Mouse (Mus musculus): Measurements from ENCODE around the gene RPS10-NUDT3. TPM values are rescaled to one million over a fixed set of nuclear protein-coding genes. Genes with fewer than 3 reads are reported as not detected.
A peak's percentile ranks its signal among the peaks of the same experiment; 100 is the strongest.

RPS10-NUDT3 gene
- polyA plus RNA-seq, 1 experiment from 2014 or later, result not detected

- Histone ChIP-seq H3K4me3 (peak overlapping the region; percentile 85), H3K4me1 (peaks cover 39% of the 10 kb centered on the region), H3K9me3 (no peaks in the 10 kb centered on the region), H3K27ac (peak overlapping the region; percentile 98), H3K27me3 (no peaks in the 10 kb centered on the region), H3K4me2 (replicated peaks) (peak overlapping the region; percentile 81), H3K36me3 (0 out of 2 replicates have a peak, but pooled peaks cover 2% of the 10 kb centered on the region), H3K9ac (peak overlapping the region; percentile 90)
- peak; percentile 38 for ATAC-seq (ENCODE audit: low FRiP score, low read depth)
- under 1% methylated on average over 37 of the region's 39 CpGs for WGBS
Observed at GRCm38 (mm10) chr17:27555075-27555511, 79.9 kb downstream of the RPS10-NUDT3 start.

- Histone ChIP-seq H3K27ac (peak overlapping the region; percentile 98), H3K4me3 (peak overlapping the region; percentile 85), H3K36me3 (no peaks in the 10 kb centered on the region), H3K4me1 (peaks cover 38% of the 10 kb centered on the region), H3K9me3 (no peaks in the 10 kb centered on the region), H3K9ac (peak overlapping the region; percentile 90), H3K4me2 (replicated peaks) (peak overlapping the region; percentile 81), H3K27me3 (no peaks in the 10 kb centered on the region)
- 45% methylated on average over 20 of the region's 20 CpGs for WGBS
- ATAC-seq (ENCODE audit: low FRiP score, low read depth), result no peak
Observed at GRCm38 (mm10) chr17:27554062-27554960, 80.7 kb downstream of the RPS10-NUDT3 start.

- H3K4me2 ChIP-seq (replicated peaks), result no peak overlapping the region
- H3K4me3 ChIP-seq, result no peak overlapping the region
- 78% methylated on average over 23 of the region's 23 CpGs for WGBS
- H3K27me3 ChIP-seq, result no peaks in the 10 kb centered on the region
- no peaks in the 10 kb centered on the region for H3K36me3 ChIP-seq
- H3K4me1 ChIP-seq, result peaks cover 26% of the 10 kb centered on the region
- ATAC-seq (ENCODE audit: low FRiP score, low read depth), result no peak
- H3K27ac ChIP-seq, result peak overlapping the region; percentile 39; the same call in 1 of the 2 replicates
- H3K9ac ChIP-seq, result no peak overlapping the region
- no peaks in the 10 kb centered on the region for H3K9me3 ChIP-seq
Observed at GRCm38 (mm10) chr17:27552215-27553201, 82.5 kb downstream of the RPS10-NUDT3 start.

GRCm38 (mm10) chr17:27551393-27551940 lies 83.6 kb downstream of the RPS10-NUDT3 start:
- H3K4me1 ChIP-seq, result peaks cover 26% of the 10 kb centered on the region
- no peaks in the 10 kb centered on the region for H3K36me3 ChIP-seq
- no peak for ATAC-seq (ENCODE audit: low FRiP score, low read depth)
- no peaks in the 10 kb centered on the region for H3K9me3 ChIP-seq
- H3K4me3 ChIP-seq, result no peak overlapping the region
- H3K4me2 ChIP-seq (replicated peaks), result no peak overlapping the region
- H3K27ac ChIP-seq, result no peak overlapping the region
- H3K9ac ChIP-seq, result no peak overlapping the region
- H3K27me3 ChIP-seq, result no peaks in the 10 kb centered on the region
- WGBS, result 54% methylated on average over 10 of the region's 10 CpGs

GRCm38 (mm10) chr17:27549234-27549633 lies 85.8 kb downstream of the RPS10-NUDT3 start:
- ATAC-seq (ENCODE audit: low FRiP score, low read depth), result no peak
- Histone ChIP-seq H3K27ac (no peak overlapping the region), H3K9ac (no peak overlapping the region), H3K4me2 (replicated peaks) (no peak overlapping the region; the same call in 1 of the 2 replicates), H3K36me3 (no peaks in the 10 kb centered on the region), H3K27me3 (no peaks in the 10 kb centered on the region), H3K4me1 (peaks cover 21% of the 10 kb centered on the region), H3K4me3 (no peak overlapping the region), H3K9me3 (no peaks in the 10 kb centered on the region)
- WGBS, result 67% methylated on average over 8 of the region's 8 CpGs

- H3K27me3 ChIP-seq, result no peaks in the 10 kb centered on the region
- WGBS, result 69% methylated on average over 9 of the region's 9 CpGs
- no peak overlapping the region; the same call in 1 of the 2 replicates for H3K9ac ChIP-seq
- no peak for ATAC-seq (ENCODE audit: low FRiP score, low read depth)
- H3K36me3 ChIP-seq, result no peaks in the 10 kb centered on the region
- H3K4me1 ChIP-seq, result peaks cover 14% of the 10 kb centered on the region
- no peaks in the 10 kb centered on the region for H3K9me3 ChIP-seq
- H3K27ac ChIP-seq, result no peak overlapping the region
- no peak overlapping the region for H3K4me3 ChIP-seq
- H3K4me2 ChIP-seq (replicated peaks), result no peak overlapping the region
Observed at GRCm38 (mm10) chr17:27547253-27547868, 87.7 kb downstream of the RPS10-NUDT3 start.

- Histone ChIP-seq H3K27ac (no peak overlapping the region), H3K4me3 (no peak overlapping the region), H3K4me1 (peaks cover 14% of the 10 kb centered on the region), H3K36me3 (no peaks in the 10 kb centered on the region), H3K9ac (no peak overlapping the region), H3K27me3 (no peaks in the 10 kb centered on the region), H3K9me3 (no peaks in the 10 kb centered on the region), H3K4me2 (replicated peaks) (no peak overlapping the region)
- 66% methylated on average over 7 of the region's 7 CpGs for WGBS
- ATAC-seq (ENCODE audit: low FRiP score, low read depth), result no peak
Observed at GRCm38 (mm10) chr17:27546574-27547085, 88.4 kb downstream of the RPS10-NUDT3 start.

- Histone ChIP-seq H3K27me3 (no peaks in the 10 kb centered on the region), H3K4me1 (peaks cover 14% of the 10 kb centered on the region), H3K36me3 (no peaks in the 10 kb centered on the region), H3K9me3 (no peaks in the 10 kb centered on the region), H3K9ac (no peak overlapping the region), H3K4me2 (replicated peaks) (no peak overlapping the region), H3K4me3 (no peak overlapping the region), H3K27ac (no peak overlapping the region)
- 52% methylated on average over 12 of the region's 12 CpGs for WGBS
- no peak for ATAC-seq (ENCODE audit: low FRiP score, low read depth)
Observed at GRCm38 (mm10) chr17:27545991-27546390, 89.0 kb downstream of the RPS10-NUDT3 start.

- WGBS, result 85% methylated on average over 11 of the region's 11 CpGs
- H3K4me3 ChIP-seq, result no peak overlapping the region
- no peaks in the 10 kb centered on the region for H3K27me3 ChIP-seq
- H3K9me3 ChIP-seq, result no peaks in the 10 kb centered on the region
- no peak for ATAC-seq (ENCODE audit: low FRiP score, low read depth)
- no peaks in the 10 kb centered on the region for H3K36me3 ChIP-seq
- no peak overlapping the region for H3K27ac ChIP-seq
- no peak overlapping the region for H3K9ac ChIP-seq
- peaks cover 14% of the 10 kb centered on the region for H3K4me1 ChIP-seq
- H3K4me2 ChIP-seq (replicated peaks), result no peak overlapping the region
Observed at GRCm38 (mm10) chr17:27544551-27544950, 90.5 kb downstream of the RPS10-NUDT3 start.

- 77% methylated on average over 3 of the region's 3 CpGs for WGBS
- no peak for ATAC-seq (ENCODE audit: low FRiP score, low read depth)
- H3K9me3 ChIP-seq, result no peaks in the 10 kb centered on the region
- H3K36me3 ChIP-seq, result no peaks in the 10 kb centered on the region
- H3K9ac ChIP-seq, result no peak overlapping the region
- no peak overlapping the region for H3K4me3 ChIP-seq
- no peaks in the 10 kb centered on the region for H3K27me3 ChIP-seq
- no peak overlapping the region for H3K27ac ChIP-seq
- peaks cover 6% of the 10 kb centered on the region; the same call in 1 of the 2 replicates for H3K4me1 ChIP-seq
- H3K4me2 ChIP-seq (replicated peaks), result no peak overlapping the region
Observed at GRCm38 (mm10) chr17:27541984-27542383, 93.0 kb downstream of the RPS10-NUDT3 start.

GRCm38 (mm10) chr17:27541261-27541660 lies 93.8 kb downstream of the RPS10-NUDT3 start:
- no peak for ATAC-seq (ENCODE audit: low FRiP score, low read depth)
- WGBS, result 63% methylated on average over 2 of the region's 2 CpGs
- H3K4me1 ChIP-seq, result peaks cover 4% of the 10 kb centered on the region; the same call in 1 of the 2 replicates

More at GRCm38 (mm10) chr17:27541261-27541660, 93.8 kb downstream of the RPS10-NUDT3 start:
- no peak overlapping the region for H3K4me3 ChIP-seq
- no peak overlapping the region for H3K9ac ChIP-seq
- no peaks in the 10 kb centered on the region for H3K36me3 ChIP-seq
- no peak overlapping the region for H3K4me2 ChIP-seq (replicated peaks)
- H3K27ac ChIP-seq, result no peak overlapping the region
- no peaks in the 10 kb centered on the region for H3K9me3 ChIP-seq
- H3K27me3 ChIP-seq, result no peaks in the 10 kb centered on the region

Data from limb, embryonic 13.5 days (tissue).